Mouse (Mus musculus) cerebellum, adult 2 months (tissue): ENCODE results near the gene Rpl19.

Experiments
- CTCF ChIP-seq: fragments of 200-500 bp; IDR thresholded peaks from 2 replicates; pipeline ENCODE4 v1.5.1; 2011; ENCODE audit warnings: low read depth, mild to moderate bottlenecking, control low read depth, low read length, moderate library complexity, borderline replicate concordance; ENCODE audit not compliant: insufficient read depth
- POLR2A ChIP-seq: fragments of 200-500 bp; IDR thresholded peaks from 2 replicates; pipeline ENCODE4 v1.6.1; 2011; ENCODE audit warnings: low read length, control low read depth, borderline replicate concordance; ENCODE audit not compliant: insufficient read depth

GRCm38 (mm10) chr11:98052989-98053834 lies 26.7 kb downstream of the Rpl19 start, which contains the start of gene Stac2:
- no peak for TF ChIP-seq CTCF
- no peak for TF ChIP-seq POLR2A
